In the genomic region with DNA sequence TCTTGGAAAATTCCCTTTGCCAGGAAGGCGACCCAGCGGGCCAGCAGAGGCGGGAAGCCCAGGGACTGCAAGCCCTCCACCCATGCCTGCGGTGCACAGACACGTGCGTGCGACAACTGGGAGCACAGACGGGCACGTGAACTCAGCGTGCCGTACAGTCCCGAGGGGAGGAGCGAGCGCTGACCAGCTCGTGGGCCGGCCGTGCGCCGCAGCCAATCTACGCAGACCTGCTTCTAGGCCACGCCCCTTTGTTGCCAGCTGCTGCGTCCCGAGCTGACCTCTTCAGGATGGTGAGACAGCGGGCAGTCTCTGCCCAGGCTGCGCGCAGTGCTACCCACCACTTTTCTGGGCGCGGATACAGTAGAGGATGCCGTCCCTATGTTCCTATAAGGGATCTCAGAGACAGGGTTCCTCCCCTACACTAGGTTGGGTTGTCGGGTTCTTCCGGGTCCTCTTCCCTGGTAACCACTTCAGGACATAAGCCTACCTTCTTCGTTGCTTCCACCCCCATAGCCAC, we compare ENCODE assay signal across 8 mouse cellular contexts. TPM values are rescaled to one million over a fixed set of nuclear protein-coding genes. Genes with fewer than 3 reads are reported as not detected.
DNase-seq lines count a peak whose midpoint lies in the region; TF ChIP-seq lines count a peak whose summit lies in the region.

No protein-coding gene starts in this region.

- no peak for TF ChIP-seq CTCF in left cerebral cortex, adult 2 months (IDR thresholded peaks at IDR 0.05)

- intact Hi-C loops in left cerebral cortex, adult 2 months (cut with DNase I), result loop anchor here (1.0 kb wide), 1 partner anchor 33 kb away; no protein-coding TSS in a partner anchor

- peak overlapping the region; percentile 64 for H3K27ac ChIP-seq in left cerebral cortex, adult 2 months
- H3K27ac ChIP-seq in macrophage, result peak overlapping the region; percentile 50

- no peaks in the 10 kb centered on the region for H3K36me3 ChIP-seq in macrophage (ENCODE audit: inconsistent target)

- peak overlapping the region; percentile 49 for H3K4me3 ChIP-seq in left cerebral cortex, adult 2 months
- H3K4me3 ChIP-seq in macrophage (ENCODE audit: inconsistent target), result peak overlapping the region; percentile 34

- peak; percentile 98 for DNase-seq in adrenal gland, adult (ENCODE audit: inconsistent age in 2 of 2, low spot score in 1 of 2)
- DNase-seq in embryo, embryonic 10 days (ENCODE audit: low spot score), result peak; percentile 98
- DNase-seq in gastrocnemius, postnatal 10 days, result peak; percentile 95
- DNase-seq in hindlimb bud, embryonic 11.5 days (ENCODE audit: extremely low spot score, low read depth, low spot score), result peak; percentile 44
- DNase-seq in left cerebral cortex, adult 2 months (ENCODE audit: extremely low spot score in 1 of 2, low spot score in 2 of 2), result peak; percentile 80 to 85
- peak; percentile 81 for DNase-seq in retina, postnatal 7 days (ENCODE audit: low read depth, low spot score)
- DNase-seq in urinary bladder, adult 18-20 months (ENCODE audit: low spot score in 2 of 2), result peak; percentile 81 to 94

- WGBS in macrophage (ENCODE audit: missing documents), result 3% methylated on average over 32 of the region's 32 CpGs

- H3K79me2 ChIP-seq in macrophage (ENCODE audit: inconsistent target), result peaks cover 6% of the 10 kb centered on the region; the same call in 1 of the 2 replicates

RNA-seq across cellular contexts. Expression of a gene that starts 18.4 kb away (rescaled TPM):
- total RNA-seq in gastrocnemius, postnatal 10 days (2021), result 10 to 100 TPM; 19.3 to 21.5 TPM
- total RNA-seq in left cerebral cortex, adult 2 months (2021), result 10 to 100 TPM; 33.8 to 47.2 TPM
- total RNA-seq in macrophage (2018; cell fraction: chromatin; rRNA removed), result 1,000 to 10,000 TPM in 2 of 26 experiments, 100 to 1,000 TPM in 24; 111 to 1,491 (median 237) TPM
- 100 to 1,000 TPM in 2 of 26 experiments, 10 to 100 TPM in 24; 30.1 to 146 (median 53.5) TPM for total RNA-seq in macrophage (2018; cell fraction: cytosol; rRNA removed)
- 100 to 1,000 TPM in 21 of 26 experiments, 10 to 100 TPM in 5; 72.7 to 734 (median 143) TPM for total RNA-seq in macrophage (2018; cell fraction: nucleus; rRNA removed)
- 29.8 to 38.1 TPM (median 29.9 TPM) in 3 replicates for polyA plus RNA-seq in macrophage (2018)

Comparison
In these comparisons a context has a peak if more than half of its experiments do, and no peak if none do; other contexts are left out.
1. Peak in every context shown above with its lines: DNase-seq, H3K4me3 ChIP-seq and H3K27ac ChIP-seq.
2. DNase-seq: peak in every context shown above with its lines; median percentile 98 in adrenal gland, adult; 98 in embryo, embryonic 10 days; 95 in gastrocnemius, postnatal 10 days; 88 in urinary bladder, adult 18-20 months; 82 in left cerebral cortex, adult 2 months; 81 in retina, postnatal 7 days; 44 in hindlimb bud, embryonic 11.5 days.